Mouse (Mus musculus): ENCODE measurements around the gene Pfdn4. TPM values are rescaled to one million over a fixed set of nuclear protein-coding genes. Genes with fewer than 3 reads are reported as not detected.

Gene Pfdn4
- total and polyA plus RNA-seq, 3 experiments = 60.5 to 70.9 TPM; not detected in 1

GRCm38 (mm10) chr2:170544159-170544558 is 47.9 kb downstream of the Pfdn4 start:
- no peak overlapping the region for H3K4me3 ChIP-seq (ENCODE audit: control insufficient read depth in 1 of 2, insufficient read depth in 1 of 2, low read depth in 2 of 2, low read length in 2 of 2)
- DNase-seq (ENCODE audit: low read depth, low spot score) = no peak
- no peak overlapping the region for H3K9ac ChIP-seq (ENCODE audit: control insufficient read depth, low read depth, low read length, poor library complexity, severe bottlenecking)
- H3K27me3 ChIP-seq (ENCODE audit: control insufficient read depth in 1 of 2, insufficient read depth in 2 of 2, low read length in 2 of 2) = no peaks in the 10 kb centered on the region
- H3K36me3 ChIP-seq (ENCODE audit: control insufficient read depth in 1 of 2, insufficient read depth in 2 of 2, low read length in 2 of 2) = no peaks in the 10 kb centered on the region
- no peaks in the 10 kb centered on the region for H3K9me3 ChIP-seq (replicated peaks; ENCODE audit: insufficient read depth, low read length)
- H3K27ac ChIP-seq (ENCODE audit: control insufficient read depth, low read depth, low read length) = no peak overlapping the region
- TF ChIP-seq USF2 (IDR thresholded peaks at IDR 0.05; ENCODE audit: borderline replicate concordance in 1 of 2, insufficient read depth in 1 of 2, low read depth in 1 of 2, low read length in 2 of 2) = no peak
- no peak for TF ChIP-seq TAL1 (IDR thresholded peaks at IDR 0.05; ENCODE audit: low read length)
- no peak for TF ChIP-seq NELFE (IDR thresholded peaks at IDR 0.05; ENCODE audit: low read depth, low read length)
- no peak for TF ChIP-seq MAX (IDR thresholded peaks at IDR 0.05; ENCODE audit: low read length)
- H3K4me1 ChIP-seq (ENCODE audit: control insufficient read depth in 1 of 2, insufficient read depth in 2 of 2, low read length in 2 of 2) = no peaks in the 10 kb centered on the region
- H3K79me2 ChIP-seq (ENCODE audit: control insufficient read depth, insufficient read depth, low read length, poor library complexity) = no peaks in the 10 kb centered on the region

DNA sequence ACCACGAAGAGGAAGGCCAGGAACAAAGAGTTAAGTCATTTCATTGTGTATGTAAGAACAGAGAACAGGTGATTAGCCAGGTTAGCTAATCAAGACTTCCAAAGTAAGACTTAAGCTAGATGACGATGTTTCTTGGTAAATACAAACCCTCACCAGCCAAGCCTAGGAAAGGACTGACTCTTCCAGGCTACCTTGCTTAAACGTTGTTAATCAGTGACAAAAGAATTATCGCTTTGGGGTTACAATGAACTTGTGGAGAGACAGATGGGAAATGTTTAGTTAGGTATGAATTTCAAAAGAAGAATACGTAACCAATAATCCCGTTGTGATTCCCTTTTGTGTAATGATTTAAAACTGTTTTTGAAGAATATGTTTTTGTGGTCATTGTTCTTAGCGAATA is 48.7 kb downstream of the Pfdn4 start:
- H3K36me3 ChIP-seq (ENCODE audit: control insufficient read depth in 1 of 2, insufficient read depth in 2 of 2, low read length in 2 of 2) = no peaks in the 10 kb centered on the region
- H3K9ac ChIP-seq (ENCODE audit: control insufficient read depth, low read depth, low read length, poor library complexity, severe bottlenecking) = no peak overlapping the region
- no peak overlapping the region for H3K4me3 ChIP-seq (ENCODE audit: control insufficient read depth in 1 of 2, insufficient read depth in 1 of 2, low read depth in 2 of 2, low read length in 2 of 2)
- H3K9me3 ChIP-seq (replicated peaks; ENCODE audit: insufficient read depth, low read length) = no peaks in the 10 kb centered on the region
- TF ChIP-seq EP300 (IDR thresholded peaks at IDR 0.05; ENCODE audit: low read depth in 1 of 2, low read length in 2 of 2) = no peak
- no peak for TF ChIP-seq RCOR1 (IDR thresholded peaks at IDR 0.05; ENCODE audit: low read depth, low read length)
- TF ChIP-seq MAFK (IDR thresholded peaks at IDR 0.05; ENCODE audit: borderline replicate concordance, low read depth, low read length) = no peak
- TF ChIP-seq BHLHE40 (IDR thresholded peaks at IDR 0.05; ENCODE audit: borderline replicate concordance, low read depth, low read length) = no peak
- TF ChIP-seq JUND (IDR thresholded peaks at IDR 0.05; ENCODE audit: low read depth, low read length) = no peak
- H3K79me2 ChIP-seq (ENCODE audit: control insufficient read depth, insufficient read depth, low read length, poor library complexity) = no peaks in the 10 kb centered on the region
- no peaks in the 10 kb centered on the region for H3K4me1 ChIP-seq (ENCODE audit: control insufficient read depth in 1 of 2, insufficient read depth in 2 of 2, low read length in 2 of 2)
- no peaks in the 10 kb centered on the region for H3K27me3 ChIP-seq (ENCODE audit: control insufficient read depth in 1 of 2, insufficient read depth in 2 of 2, low read length in 2 of 2)
- H3K27ac ChIP-seq (ENCODE audit: control insufficient read depth, low read depth, low read length) = no peak overlapping the region
- DNase-seq (ENCODE audit: low read depth, low spot score) = no peak

- Histone ChIP-seq H3K36me3 (ENCODE audit: control insufficient read depth in 1 of 2, insufficient read depth in 2 of 2, low read length in 2 of 2) (no peaks in the 10 kb centered on the region), H3K4me1 (ENCODE audit: control insufficient read depth in 1 of 2, insufficient read depth in 2 of 2, low read length in 2 of 2) (no peaks in the 10 kb centered on the region), H3K9me3 (replicated peaks; ENCODE audit: insufficient read depth, low read length) (no peaks in the 10 kb centered on the region), H3K27me3 (ENCODE audit: control insufficient read depth in 1 of 2, insufficient read depth in 2 of 2, low read length in 2 of 2) (no peaks in the 10 kb centered on the region), H3K9ac (ENCODE audit: control insufficient read depth, low read depth, low read length, poor library complexity, severe bottlenecking) (no peak overlapping the region), H3K79me2 (ENCODE audit: control insufficient read depth, insufficient read depth, low read length, poor library complexity) (no peaks in the 10 kb centered on the region), H3K4me3 (ENCODE audit: control insufficient read depth in 1 of 2, insufficient read depth in 1 of 2, low read depth in 2 of 2, low read length in 2 of 2) (no peak overlapping the region), H3K27ac (ENCODE audit: control insufficient read depth, low read depth, low read length) (no peak overlapping the region)
- DNase-seq (ENCODE audit: low read depth, low spot score) = no peak
- TF ChIP-seq ZMIZ1 (IDR thresholded peaks at IDR 0.05; ENCODE audit: low read depth, low read length) = no peak
- no peak for TF ChIP-seq MAZ (IDR thresholded peaks at IDR 0.05; ENCODE audit: low read depth, low read length)
- TF ChIP-seq BHLHE40 (IDR thresholded peaks at IDR 0.05; ENCODE audit: borderline replicate concordance, low read depth, low read length) = no peak
- no peak for TF ChIP-seq CHD2 (IDR thresholded peaks at IDR 0.05; ENCODE audit: low read length)
- no peak for TF ChIP-seq EP300 (IDR thresholded peaks at IDR 0.05; ENCODE audit: low read depth in 1 of 2, low read length in 2 of 2)
- TF ChIP-seq RCOR1 (IDR thresholded peaks at IDR 0.05; ENCODE audit: low read depth, low read length) = no peak
- TF ChIP-seq MAX (IDR thresholded peaks at IDR 0.05; ENCODE audit: low read length) = no peak
- no peak for TF ChIP-seq SIN3A (IDR thresholded peaks at IDR 0.05; ENCODE audit: low read length)
- no peak for TF ChIP-seq ZNF384 (IDR thresholded peaks at IDR 0.05; ENCODE audit: low read depth, low read length)
- TF ChIP-seq POLR2A (IDR thresholded peaks at IDR 0.05; ENCODE audit: control insufficient read depth in 1 of 2, insufficient read depth in 1 of 2, low read depth in 1 of 2, low read length in 2 of 2, poor library complexity in 1 of 2) = no peak
- TF ChIP-seq CTCF (IDR thresholded peaks at IDR 0.05 in 2 of 3, conservative IDR thresholded peaks at IDR 0.05 in 1 of 3; ENCODE audit: control insufficient read depth in 1 of 3, insufficient read depth in 1 of 3, low read depth in 2 of 3, low read length in 3 of 3, poor library complexity in 1 of 3, severe bottlenecking in 1 of 3) = no peak
- no peak for TF ChIP-seq USF2 (IDR thresholded peaks at IDR 0.05; ENCODE audit: borderline replicate concordance in 1 of 2, insufficient read depth in 1 of 2, low read depth in 1 of 2, low read length in 2 of 2)
- no peak for TF ChIP-seq TBP (IDR thresholded peaks at IDR 0.05; ENCODE audit: low read depth, low read length)
Measured at GRCm38 (mm10) chr2:170545745-170546144, 49.5 kb downstream of the Pfdn4 start.

All from MEL (cell line).